Mouse (Mus musculus) cortical plate, adult 2 months (tissue): ENCODE measurements around the gene Ank3. TPM values are rescaled to one million over a fixed set of nuclear protein-coding genes. Genes with fewer than 3 reads are reported as not detected.

Experiments
- H3K27ac ChIP-seq: fragments of 200-500 bp; 2 replicates; pipeline ENCODE4 v1.5.1; 2012; ENCODE audit warnings: low read length, control low read depth, inconsistent platforms; ENCODE audit not compliant: insufficient read depth
- H3K4me1 ChIP-seq: fragments of 200-500 bp; 2 replicates; pipeline ENCODE4 v1.6.1; 2011; ENCODE audit warnings: low read length; ENCODE audit not compliant: control insufficient read depth, insufficient read depth
- H3K4me3 ChIP-seq: fragments of 200-500 bp; 2 replicates; pipeline ENCODE4 v1.5.1; 2011; ENCODE audit warnings: mild to moderate bottlenecking, low read length, control low read depth; ENCODE audit not compliant: insufficient read depth
- CTCF ChIP-seq: fragments of 200-500 bp; IDR thresholded peaks from 2 replicates; pipeline ENCODE4 v1.5.1; 2011; ENCODE audit warnings: mild to moderate bottlenecking, control low read depth, low read length; ENCODE audit not compliant: insufficient read depth; ENCODE audit errors: extremely low read depth
- POLR2A ChIP-seq: fragments of 200-500 bp; IDR thresholded peaks from 2 replicates; pipeline ENCODE4 v1.6.1; 2011; ENCODE audit warnings: mild to moderate bottlenecking, low read length, control low read depth; ENCODE audit not compliant: insufficient read depth; ENCODE audit errors: extremely low read depth
- polyA plus RNA-seq: library from polyadenylated mRNA; depleted of rRNA; stranded (reverse); fragments of >200 nt; gene quantifications from 2 replicates; pipeline ENCODE4 v1.2.3, GENCODE M21; 2012

Ank3 gene
- polyA plus RNA-seq, 1 experiment: 188 TPM

GRCm38 (mm10) chr10:69372061-69372460 lies 26.5 kb upstream of the Ank3 start:
- Histone ChIP-seq H3K4me3 (no peak overlapping the region), H3K4me1 (no peaks in the 10 kb centered on the region), H3K27ac (no peak overlapping the region)
- TF ChIP-seq CTCF (no peak), POLR2A (no peak)

- Histone ChIP-seq H3K4me3 (no peak overlapping the region), H3K27ac (no peak overlapping the region)
- TF ChIP-seq CTCF: no peak
- TF ChIP-seq POLR2A: no peak
These were observed 24.6 kb upstream of the Ank3 start for GRCm38 (mm10) chr10:69373796-69374550.

GRCm38 (mm10) chr10:69375154-69375553 lies 23.4 kb upstream of the Ank3 start:
- Histone ChIP-seq H3K4me1 (no peaks in the 10 kb centered on the region), H3K27ac (no peak overlapping the region), H3K4me3 (no peak overlapping the region)
- no peak for TF ChIP-seq CTCF
- no peak for TF ChIP-seq POLR2A

More at GRCm38 (mm10) chr10:69373796-69374550, 24.6 kb upstream of the Ank3 start:
- no peaks in the 10 kb centered on the region for H3K4me1 ChIP-seq

GRCm38 (mm10) chr10:69383186-69383585 lies 15.4 kb upstream of the Ank3 start:
- Histone ChIP-seq H3K27ac (no peak overlapping the region), H3K4me1 (no peaks in the 10 kb centered on the region), H3K4me3 (no peak overlapping the region)
- TF ChIP-seq POLR2A: no peak
- no peak for TF ChIP-seq CTCF

- TF ChIP-seq POLR2A (no peak), CTCF (no peak)
- no peaks in the 10 kb centered on the region for H3K4me1 ChIP-seq
- H3K4me3 ChIP-seq: no peak overlapping the region
- no peak overlapping the region for H3K27ac ChIP-seq
These were observed 13.9 kb upstream of the Ank3 start for GRCm38 (mm10) chr10:69384640-69385039.

GRCm38 (mm10) chr10:69385136-69385535 lies 13.4 kb upstream of the Ank3 start:
- Histone ChIP-seq H3K27ac (no peak overlapping the region), H3K4me1 (no peaks in the 10 kb centered on the region), H3K4me3 (no peak overlapping the region)
- TF ChIP-seq CTCF (no peak), POLR2A (no peak)

GRCm38 (mm10) chr10:69386767-69387166 lies 11.8 kb upstream of the Ank3 start:
- H3K27ac ChIP-seq: no peak overlapping the region
- H3K4me3 ChIP-seq: no peak overlapping the region
- no peaks in the 10 kb centered on the region for H3K4me1 ChIP-seq
- no peak for TF ChIP-seq CTCF
- TF ChIP-seq POLR2A: no peak

GRCm38 (mm10) chr10:69389511-69389910 lies 9.1 kb upstream of the Ank3 start:
- no peak for TF ChIP-seq CTCF
- no peak for TF ChIP-seq POLR2A
- no peaks in the 10 kb centered on the region for H3K4me1 ChIP-seq
- no peak overlapping the region for H3K4me3 ChIP-seq
- H3K27ac ChIP-seq: no peak overlapping the region

GRCm38 (mm10) chr10:69398197-69398762 lies 293 bp upstream of the Ank3 start:
- H3K4me1 ChIP-seq: peaks cover 2% of the 10 kb centered on the region
- TF ChIP-seq POLR2A: no peak
- TF ChIP-seq CTCF: no peak
- no peak overlapping the region for H3K27ac ChIP-seq
- H3K4me3 ChIP-seq: peak overlapping the region; percentile 19; the same call in 1 of the 2 replicates
